Mouse (Mus musculus) cerebellum, postnatal 14 days (tissue): ENCODE data around the gene Dennd4a.

Experiments used
- DNase-seq, 2 experiments: peaks; one replicate each; pipeline ENCODE4 v3.0.0; 2021; ENCODE audit warnings: mixed read lengths in 2 of 2

Gene Dennd4a

DNA sequence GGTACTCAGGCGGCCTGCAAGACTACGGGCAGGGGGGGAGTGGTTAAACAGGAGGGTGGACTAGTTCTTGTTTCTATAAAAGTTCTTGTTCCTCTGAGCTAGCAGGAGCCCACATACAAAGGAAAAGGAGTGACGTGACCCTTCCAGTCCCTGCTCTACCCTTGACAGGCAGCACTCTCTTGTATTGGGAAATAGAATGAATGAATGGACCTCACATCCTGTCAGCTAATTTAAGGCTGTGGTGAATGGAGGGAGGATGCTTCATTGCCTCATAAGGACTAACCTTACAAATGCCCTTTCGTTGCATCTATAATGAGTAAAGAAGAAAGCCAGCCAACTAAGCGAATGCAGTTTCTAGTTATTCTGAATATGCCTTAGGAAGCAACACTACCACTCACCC lies 114.6 kb downstream of the Dennd4a start:
- no peak for DNase-seq

DNA sequence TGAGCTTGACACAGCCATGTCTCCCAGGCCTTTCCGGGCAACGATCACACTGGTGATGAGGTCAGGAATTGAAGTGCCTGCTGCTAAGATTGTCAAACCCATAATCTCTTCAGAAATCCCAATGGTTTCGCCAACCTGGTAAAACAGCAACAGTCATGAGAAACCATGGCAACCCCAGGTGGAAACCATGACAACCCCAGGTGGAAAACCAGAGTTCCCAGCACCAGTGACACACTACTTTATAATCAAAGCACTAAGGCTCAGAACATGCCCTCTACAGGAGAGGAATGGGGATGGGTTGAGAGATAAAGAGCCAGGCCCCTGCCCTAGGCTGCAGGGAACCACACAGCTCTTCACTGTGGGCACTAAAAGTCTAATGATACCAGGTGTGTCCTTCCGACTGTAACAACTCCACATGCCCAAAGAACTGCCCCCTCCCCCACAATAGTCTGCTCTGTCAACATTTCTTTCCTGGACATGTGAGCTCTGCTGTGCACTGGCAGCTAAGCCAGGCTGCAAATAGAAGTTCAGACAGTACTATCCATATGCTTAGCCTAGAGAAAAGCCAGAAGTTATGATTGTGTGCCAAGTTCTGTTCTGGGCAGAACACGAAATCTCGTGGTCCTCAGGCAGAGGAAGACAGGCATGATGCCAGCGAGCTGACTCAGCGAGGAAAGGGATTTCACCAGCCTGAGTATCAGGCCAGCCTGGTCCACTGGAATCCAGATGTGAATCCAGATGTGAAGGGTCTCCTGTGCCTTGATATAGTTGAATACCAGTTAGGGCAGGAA lies 115.3 kb downstream of the Dennd4a start:
- DNase-seq, result peak; percentile 75 to 84

GRCm38 (mm10) chr9:64930256-64930655 lies 119.1 kb downstream of the Dennd4a start:
- no peak for DNase-seq

DNA sequence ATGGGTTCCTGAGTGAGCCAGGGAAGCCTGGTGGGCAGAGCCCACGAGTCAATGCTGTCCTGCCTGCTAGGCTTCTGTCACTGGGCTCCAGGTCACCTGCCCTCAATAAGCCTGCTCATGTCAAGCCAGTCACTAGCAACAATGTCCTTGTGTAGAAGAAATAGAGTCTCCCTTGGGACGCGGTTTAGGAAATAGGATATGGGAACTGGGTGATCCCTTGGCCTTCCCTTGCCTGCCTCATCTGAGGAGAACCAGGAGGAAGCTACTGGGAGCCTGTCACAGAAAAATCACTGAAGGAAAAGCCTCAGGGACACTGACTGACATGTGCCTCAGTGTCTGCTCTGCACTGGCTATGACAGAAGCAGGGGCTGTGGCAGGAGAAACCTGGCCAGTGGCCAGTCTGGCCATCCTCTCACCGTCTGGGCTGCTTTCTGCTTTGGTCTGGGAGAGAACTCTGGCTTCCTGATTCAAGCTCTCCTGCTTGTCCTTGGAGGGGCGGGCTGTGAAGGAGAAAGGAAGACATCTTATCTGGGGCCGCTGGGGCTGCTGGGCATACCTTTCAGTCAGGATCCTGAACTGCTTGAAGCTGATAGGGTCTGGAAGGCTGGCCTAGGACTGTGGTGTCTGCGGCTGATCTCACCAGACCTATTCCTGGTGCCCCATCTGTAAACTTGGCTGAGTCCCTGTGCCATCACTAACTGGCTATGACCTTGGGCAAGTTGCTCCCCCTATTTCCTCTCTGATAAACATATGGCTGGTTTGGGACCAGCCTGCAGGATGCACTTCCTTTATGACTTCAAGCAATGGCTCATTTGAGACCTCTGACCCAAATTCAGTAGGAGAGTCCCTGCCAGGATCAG lies 120.8 kb downstream of the Dennd4a start:
- peak; percentile 47 to 50 for DNase-seq

- peak; percentile 44 to 56 for DNase-seq
Measured at GRCm38 (mm10) chr9:64934015-64934754, 123.0 kb downstream of the Dennd4a start.

DNA sequence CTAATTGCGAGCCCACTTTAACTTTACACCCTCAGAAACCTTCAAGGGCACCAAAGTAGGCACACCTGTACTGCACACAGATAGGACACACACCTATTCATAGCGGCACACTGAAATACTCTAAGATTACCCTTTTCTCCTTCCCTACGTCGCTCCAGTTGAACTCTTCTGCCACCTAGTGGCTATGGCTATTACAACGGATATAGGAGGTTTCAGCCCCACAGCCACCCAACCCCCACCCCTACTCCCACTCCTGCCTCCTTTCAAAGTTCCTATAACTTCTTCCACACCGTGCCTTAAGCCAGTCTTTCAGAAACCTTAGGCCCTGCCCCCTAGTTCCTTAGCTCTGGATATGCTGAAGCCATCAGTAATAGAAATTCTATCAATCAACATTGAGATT lies 125.4 kb downstream of the Dennd4a start:
- DNase-seq, result peak; percentile 59 to 71

- DNase-seq, result no peak
Measured at GRCm38 (mm10) chr9:64937491-64937890, 126.4 kb downstream of the Dennd4a start.

- no peak for DNase-seq
Measured at GRCm38 (mm10) chr9:64938535-64938934, 127.4 kb downstream of the Dennd4a start.

GRCm38 (mm10) chr9:64939281-64939680 lies 128.1 kb downstream of the Dennd4a start:
- DNase-seq, result no peak

DNA sequence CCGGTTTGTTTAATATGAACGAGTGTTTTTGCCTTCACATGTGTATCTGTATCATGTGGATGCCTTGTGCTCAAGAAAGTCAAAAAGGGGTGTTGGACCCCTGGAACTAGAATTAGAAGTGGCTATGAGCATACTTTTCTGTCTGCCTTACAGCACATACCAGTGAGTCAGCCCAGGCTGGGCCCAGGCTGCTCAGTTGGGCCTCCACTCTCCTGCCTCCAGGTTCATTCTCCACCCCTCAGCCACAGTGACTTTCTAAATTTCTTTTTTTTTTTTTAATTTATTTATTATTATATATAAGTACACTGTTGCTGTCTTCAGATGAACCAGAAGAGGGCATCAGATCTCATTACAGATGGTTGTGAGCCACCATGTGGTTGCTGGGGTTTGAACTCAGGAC lies 128.7 kb downstream of the Dennd4a start:
- DNase-seq, result no peak

GRCm38 (mm10) chr9:64940731-64941346 lies 129.7 kb downstream of the Dennd4a start:
- no peak for DNase-seq

DNA sequence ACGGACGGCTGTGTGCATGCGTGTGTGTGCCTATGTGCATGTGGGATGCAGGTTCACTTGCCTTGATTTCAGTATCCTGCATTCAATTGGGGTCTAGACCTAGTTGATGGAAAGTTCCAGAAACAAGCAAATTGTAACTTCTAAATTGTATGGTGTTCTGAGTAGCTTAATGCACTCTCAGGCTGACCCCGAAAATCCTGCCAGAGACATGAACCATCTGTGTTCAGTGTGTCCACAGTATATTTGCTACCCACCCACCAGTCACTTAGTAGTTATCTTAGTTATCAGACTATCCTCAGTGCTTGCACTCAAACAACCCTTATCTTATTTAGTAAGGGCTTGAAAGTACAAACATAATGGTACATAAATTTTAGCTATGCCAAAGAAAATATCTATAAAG lies 130.5 kb downstream of the Dennd4a start:
- DNase-seq, result no peak

DNA sequence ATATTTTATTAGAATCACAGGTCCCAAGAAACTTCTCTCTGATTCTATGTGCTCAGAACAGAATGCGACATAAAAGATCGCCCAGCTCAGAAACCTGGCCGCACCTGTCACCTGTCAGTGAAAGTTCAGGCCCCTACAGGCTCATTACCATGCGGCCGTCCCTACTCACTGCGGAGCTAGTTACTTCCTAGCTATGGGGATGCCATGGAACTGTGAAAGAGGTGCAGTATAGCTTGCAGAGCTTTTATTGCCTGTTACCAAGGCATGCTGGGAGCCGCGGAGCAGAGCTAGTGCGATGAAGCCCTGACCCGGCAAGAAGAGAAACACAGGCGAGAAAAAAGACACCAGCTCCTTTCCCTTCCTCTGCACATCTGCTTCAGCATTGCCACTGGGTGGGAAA lies 132.9 kb downstream of the Dennd4a start:
- no peak for DNase-seq

DNA sequence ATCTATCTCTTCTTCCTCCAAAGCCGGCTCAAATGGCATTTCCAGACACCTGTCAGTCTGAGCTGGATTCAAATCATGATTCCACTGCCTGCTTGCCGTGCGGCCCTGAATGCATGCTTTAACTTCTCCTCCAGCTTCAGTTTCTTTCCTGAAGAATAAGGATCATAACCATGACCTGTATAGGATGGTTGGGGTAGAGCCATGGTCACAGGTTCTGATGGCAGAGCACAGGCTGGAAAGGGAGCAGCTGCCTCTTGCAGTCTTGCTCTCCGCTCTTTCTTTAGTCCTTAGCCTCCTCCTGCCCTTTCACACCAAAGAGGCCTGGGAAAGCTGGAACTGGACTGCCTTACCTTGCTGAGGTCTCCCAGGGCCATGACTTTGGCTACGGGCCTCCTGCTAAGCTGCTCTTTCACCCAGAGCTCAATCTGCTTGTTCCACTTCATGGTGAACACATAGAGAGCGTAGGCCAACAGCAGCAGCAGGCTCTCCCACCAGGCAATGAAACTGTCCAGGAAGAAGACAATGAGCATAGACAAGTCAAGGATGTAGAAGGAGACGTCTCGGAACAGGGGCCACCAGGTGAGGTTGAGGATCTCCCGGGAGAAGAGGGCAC lies 136.4 kb downstream of the Dennd4a start:
- no peak for DNase-seq

DNA sequence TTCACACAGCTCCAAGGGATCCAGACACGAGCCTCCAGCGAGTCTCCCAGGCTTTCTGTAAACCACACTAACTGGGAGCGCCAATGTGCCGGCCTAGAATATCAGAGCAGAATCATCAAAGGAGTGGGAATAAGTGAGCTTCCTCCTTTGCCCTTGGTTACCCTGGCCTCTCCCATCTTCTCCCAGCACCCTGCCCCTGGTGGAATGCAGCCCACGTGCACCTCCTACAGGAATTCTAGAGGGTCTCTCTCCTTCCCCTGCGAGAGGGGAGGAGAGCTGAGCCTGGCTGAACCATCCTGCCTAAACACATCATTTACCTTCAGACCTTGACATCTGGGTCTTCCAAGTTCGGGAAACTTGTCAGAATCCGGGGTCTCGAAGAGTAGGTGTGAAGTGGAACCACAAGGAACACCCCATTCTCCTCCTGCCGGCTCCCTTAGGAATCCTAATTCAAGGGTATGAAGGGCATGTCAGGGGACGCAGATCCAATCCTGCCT lies 140.1 kb downstream of the Dennd4a start, which contains the start of gene Slc24a1:
Slc24a1 (minus strand) TSS at position 447 of the 497 bp plus-strand sequence.
- no peak for DNase-seq

- no peak for DNase-seq
Measured at GRCm38 (mm10) chr9:64952055-64952454, 140.9 kb downstream of the Dennd4a start.

GRCm38 (mm10) chr9:64953190-64953589 lies 142.1 kb downstream of the Dennd4a start:
- DNase-seq, result no peak

DNA sequence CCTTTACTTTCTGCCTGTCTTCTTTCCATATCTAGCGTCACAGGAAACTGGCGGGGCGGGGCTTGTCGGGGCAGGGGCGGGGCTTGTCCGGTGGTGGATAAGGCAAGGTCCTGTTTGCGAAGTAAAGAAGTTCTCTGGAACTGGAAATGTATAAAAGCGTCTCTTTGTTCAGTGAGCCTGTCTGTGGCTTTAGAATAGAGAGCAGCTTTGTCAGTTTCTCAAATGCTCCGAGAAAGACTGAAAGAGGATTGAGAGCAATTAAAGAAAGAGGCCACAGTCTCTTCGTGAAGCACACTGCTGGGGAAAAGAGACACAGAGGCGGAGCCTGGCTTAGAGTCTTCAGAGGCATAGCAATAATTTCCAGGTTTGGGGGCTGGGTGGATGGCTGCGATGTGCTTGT lies 145.2 kb downstream of the Dennd4a start:
- DNase-seq, result peak in 1 of 2 experiments; percentile 25

DNA sequence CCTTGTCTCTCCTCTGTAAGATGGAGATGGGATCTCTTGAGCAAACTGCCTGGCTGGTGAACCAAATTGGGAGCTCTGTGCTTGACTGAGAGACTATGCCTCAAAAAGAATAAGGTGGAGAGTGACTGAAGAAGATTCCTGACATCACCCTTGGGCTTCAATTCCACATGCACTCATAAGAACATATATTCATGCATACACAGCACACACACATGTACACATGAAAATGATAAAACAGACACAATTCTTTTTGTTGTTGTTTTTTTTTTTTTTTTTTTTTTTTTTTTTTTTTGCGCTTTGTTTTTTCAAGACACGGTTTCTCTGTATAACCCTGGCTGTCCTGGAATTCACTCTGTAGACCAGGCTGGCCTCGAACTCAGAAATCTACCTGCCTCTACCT lies 146.1 kb downstream of the Dennd4a start:
- no peak for DNase-seq

GRCm38 (mm10) chr9:64960117-64960977 lies 149.2 kb downstream of the Dennd4a start, which contains the start of gene Ints14:
TSS of gene Ints14 (plus strand) at chr9:64960905.
- peak; percentile 98 to 99 for DNase-seq

DNA sequence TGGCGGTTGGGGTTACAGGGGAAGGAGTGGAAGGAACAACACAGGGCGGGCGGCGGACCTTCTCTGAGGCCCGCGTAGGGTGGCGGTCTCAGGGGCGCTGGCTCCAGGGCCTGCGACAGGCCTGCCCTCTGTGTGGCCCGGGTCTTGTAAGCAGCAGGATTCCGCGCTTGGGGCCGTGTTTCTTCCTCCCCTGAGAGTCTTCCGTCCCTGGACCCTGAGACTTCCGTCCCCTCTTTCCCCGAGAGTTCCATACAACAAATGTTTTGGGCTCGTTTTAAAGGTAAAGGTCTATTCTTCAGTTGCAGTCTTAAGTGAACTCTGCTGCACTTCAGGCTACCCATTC lies 149.8 kb downstream of the Dennd4a start:
- no peak for DNase-seq
